Mouse (Mus musculus) G1E (cell line): ENCODE data around the gene Cuedc2. TPM values are rescaled to one million over a fixed set of nuclear protein-coding genes. Genes with fewer than 3 reads are reported as not detected.

Experiments used
- ATAC-seq: 2 replicates; pipeline ENCODE4 v1.8.0; 2016; ENCODE audit warnings: mild to moderate bottlenecking; ENCODE audit not compliant: insufficient number of reproducible peaks, poor library complexity, low FRiP score, severe bottlenecking; ENCODE audit errors: extremely low read depth
- DNase-seq: peaks from one replicate; pipeline ENCODE4 v3.0.0; 2012; ENCODE audit warnings: low spot score
- H3K27me3 ChIP-seq: 2 replicates; pipeline ENCODE4 v1.6.1; 2012; ENCODE audit warnings: mild to moderate bottlenecking, low read length, inconsistent platforms; ENCODE audit not compliant: insufficient read depth
- H3K36me3 ChIP-seq: replicated peaks from 2 replicates; pipeline ENCODE3; 2012; ENCODE audit warnings: mild to moderate bottlenecking, inconsistent platforms
- H3K4me1 ChIP-seq: 2 replicates; pipeline ENCODE4 v1.6.1; 2012; ENCODE audit warnings: low read depth, low read length, inconsistent platforms, mixed read lengths; ENCODE audit not compliant: insufficient read depth
- H3K4me3 ChIP-seq: 2 replicates; pipeline ENCODE4 v1.5.1; 2012; ENCODE audit warnings: low read depth, mild to moderate bottlenecking, inconsistent platforms, low read length, moderate library complexity, mixed read lengths
- H3K9me3 ChIP-seq: replicated peaks from 2 replicates; pipeline ENCODE4 v1.6.1; 2012; ENCODE audit warnings: inconsistent platforms
- CTCF ChIP-seq: IDR thresholded peaks from 2 replicates; pipeline ENCODE4 v1.5.1; 2012; ENCODE audit warnings: low read depth, low read length, inconsistent platforms, mixed read lengths
- GATA1 ChIP-seq: IDR thresholded peaks from 2 replicates; pipeline ENCODE4 v1.6.1; 2012; ENCODE audit warnings: borderline replicate concordance, low read length, inconsistent platforms, mixed read lengths
- GATA2 ChIP-seq: IDR thresholded peaks from 2 replicates; pipeline ENCODE4 v1.6.1; 2012; ENCODE audit warnings: low read depth, low read length, inconsistent platforms, borderline replicate concordance
- POLR2AphosphoS5 ChIP-seq: IDR thresholded peaks from 2 replicates; pipeline ENCODE4 v1.6.1; 2012; ENCODE audit warnings: low read depth, low read length, inconsistent platforms; ENCODE audit not compliant: insufficient replicate concordance
- TAL1 ChIP-seq: conservative IDR thresholded peaks from 2 replicates; pipeline ENCODE4 v1.6.1; 2012; ENCODE audit warnings: low read depth, low read length, inconsistent platforms, mixed read lengths
- polyA plus RNA-seq: library from polyadenylated mRNA; stranded (reverse); fragments of >175 nt; gene quantifications from 2 replicates; pipeline ENCODE4 v1.2.3, GENCODE M21; 2012
- total RNA-seq, 2 experiments: library from RNA; stranded (forward) in 1 of 2; stranded (reverse) in 1 of 2; fragments of 200-1000 nt in 1 of 2; fragments of >200 nt in 1 of 2; fragmentation: Nextera tagmentation in 1 of 2; gene quantifications; 2 replicates each; pipeline ENCODE4 v1.2.3; 2014 to 2017

The Cuedc2 gene
- total and polyA plus RNA-seq, 3 experiments: 39.2 to 147 (median 142) TPM

DNA sequence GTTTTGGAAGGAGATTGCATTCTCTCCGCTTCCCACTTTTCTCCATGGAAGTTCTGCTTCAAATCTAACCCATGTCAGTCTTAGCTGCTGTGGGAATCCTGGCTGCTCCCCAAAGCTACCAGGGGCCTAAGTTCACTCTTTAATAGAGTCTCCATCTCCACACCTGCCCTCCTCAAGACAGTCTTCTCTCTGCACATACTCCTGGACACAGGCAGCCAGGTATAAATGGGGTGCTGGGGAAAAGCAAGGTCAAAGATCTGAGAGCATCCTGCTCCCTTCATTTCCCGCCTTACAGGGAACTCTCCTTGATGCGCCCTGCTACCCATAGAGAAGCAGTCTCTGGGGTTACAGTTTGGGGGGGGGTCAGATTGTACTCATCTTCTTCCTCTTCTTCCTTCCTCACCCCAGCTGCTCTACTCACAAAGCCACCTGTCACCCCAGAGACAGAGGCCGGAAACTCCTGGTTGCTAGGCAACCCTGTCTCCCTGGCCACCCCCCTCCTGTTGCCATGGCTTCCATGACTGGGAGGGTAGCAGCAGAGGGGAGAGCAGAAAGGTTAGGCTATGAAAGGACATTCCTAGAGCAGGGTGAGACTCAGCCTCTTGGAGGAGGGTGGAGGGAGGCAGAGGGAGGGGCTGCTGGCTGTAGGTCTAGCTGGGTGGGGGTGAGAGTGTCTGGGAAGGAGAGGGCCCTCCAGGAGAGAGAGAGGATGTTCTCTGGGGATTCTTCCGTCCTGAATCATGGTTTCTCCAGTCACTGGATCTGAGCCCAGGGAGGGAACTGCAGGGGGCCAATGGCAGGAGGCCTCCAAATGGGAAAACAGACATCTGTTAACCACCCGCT, 17.2 kb downstream of the Cuedc2 start:
- DNase-seq (no peak), ATAC-seq (no peak)
- Histone ChIP-seq H3K27me3 (peaks cover 86% of the 10 kb centered on the region), H3K4me3 (no peak overlapping the region), H3K9me3 (peaks cover 11% of the 10 kb centered on the region), H3K4me1 (peaks cover 60% of the 10 kb centered on the region), H3K36me3 (no peaks in the 10 kb centered on the region)
- TF ChIP-seq POLR2AphosphoS5 (no peak), TAL1 (no peak), GATA1 (no peak), CTCF (no peak), GATA2 (no peak)

DNA sequence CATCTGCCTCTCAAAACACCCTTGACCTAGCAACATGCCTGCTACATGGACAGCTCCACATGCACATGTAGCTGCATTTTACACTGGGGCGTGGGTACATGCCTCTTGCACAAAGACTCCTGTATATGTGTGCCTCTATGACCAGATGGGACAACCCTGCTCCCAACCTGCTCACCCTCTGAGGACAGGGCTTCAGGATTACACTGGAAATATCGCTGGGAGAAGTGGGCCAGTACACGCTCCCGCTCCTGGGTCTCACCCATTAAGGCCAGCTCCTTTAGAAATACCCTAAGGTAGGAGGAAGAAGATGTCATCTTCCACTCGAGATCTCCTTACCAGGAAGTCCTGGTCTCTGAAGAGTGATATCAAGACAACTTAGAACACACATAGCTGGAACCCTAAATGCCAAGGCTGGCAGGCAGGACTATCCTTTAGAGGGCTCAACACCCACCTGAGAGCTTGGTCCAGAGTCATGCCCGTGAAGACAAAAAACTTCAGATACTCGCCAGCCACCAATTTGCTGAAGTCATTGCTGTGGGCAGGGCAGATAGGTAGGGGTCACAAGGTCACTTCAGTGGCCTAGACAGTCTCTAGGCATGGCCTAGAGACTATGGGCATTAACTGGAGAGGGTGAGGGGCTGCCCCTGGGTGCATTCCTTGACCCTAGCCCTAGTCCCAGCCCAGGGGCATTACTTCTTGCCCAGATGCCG, 18.3 kb downstream of the Cuedc2 start:
- Histone ChIP-seq H3K9me3 (peaks cover 11% of the 10 kb centered on the region), H3K36me3 (no peaks in the 10 kb centered on the region), H3K27me3 (peaks cover 80% of the 10 kb centered on the region), H3K4me3 (no peak overlapping the region), H3K4me1 (peaks cover 70% of the 10 kb centered on the region)
- no peak for TF ChIP-seq CTCF
- TF ChIP-seq POLR2AphosphoS5: no peak
- no peak for TF ChIP-seq TAL1
- TF ChIP-seq GATA1: no peak
- TF ChIP-seq GATA2: no peak
- no peak for ATAC-seq
- DNase-seq: no peak

DNA sequence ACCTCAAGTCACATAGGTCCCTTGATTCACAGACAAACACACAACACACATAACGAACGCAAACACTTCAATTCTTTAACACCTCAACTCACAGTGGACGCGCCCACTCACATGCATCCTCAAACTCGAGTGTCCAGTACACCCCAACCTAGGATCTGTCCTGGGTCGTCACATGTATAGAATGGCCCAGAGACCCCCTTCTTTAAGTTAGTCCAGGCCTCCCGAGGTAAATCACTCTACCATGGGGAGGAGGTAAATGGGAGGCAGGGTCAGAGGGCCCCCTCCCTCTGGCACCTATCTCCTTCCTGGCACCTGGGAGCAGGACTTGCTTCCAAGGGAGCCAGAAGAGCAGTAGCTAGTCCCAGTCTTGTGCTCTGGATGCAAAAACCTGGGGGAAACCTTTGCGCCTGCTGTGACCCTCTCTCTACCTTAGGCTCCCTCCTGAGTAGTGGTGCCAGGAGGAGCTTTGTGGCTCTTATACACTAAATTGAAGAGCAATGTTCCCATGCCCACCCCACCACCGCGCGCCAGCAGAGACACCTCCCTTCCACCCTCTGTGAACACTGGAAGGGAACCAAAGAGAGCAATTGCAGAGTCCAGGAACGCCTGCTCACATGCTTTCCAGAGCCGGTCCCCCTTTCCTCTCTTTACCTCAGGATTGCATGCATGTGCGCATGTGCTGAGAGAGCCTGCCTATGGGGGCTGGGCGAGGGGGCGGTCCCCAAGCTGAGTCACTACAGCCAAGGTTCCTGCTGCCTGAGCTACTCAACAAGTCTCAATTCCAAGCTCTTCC, 19.7 kb downstream of the Cuedc2 start:
- H3K9me3 ChIP-seq: peaks cover 11% of the 10 kb centered on the region
- H3K27me3 ChIP-seq: peaks cover 65% of the 10 kb centered on the region
- peaks cover 82% of the 10 kb centered on the region for H3K4me1 ChIP-seq
- TF ChIP-seq CTCF: no peak
- no peak for TF ChIP-seq GATA1
- TF ChIP-seq POLR2AphosphoS5: no peak
- no peak for TF ChIP-seq GATA2
- TF ChIP-seq TAL1: no peak
- no peak for ATAC-seq
- DNase-seq: peak; percentile 14
- peaks cover 4% of the 10 kb centered on the region for H3K36me3 ChIP-seq
- H3K4me3 ChIP-seq: no peak overlapping the region

DNA sequence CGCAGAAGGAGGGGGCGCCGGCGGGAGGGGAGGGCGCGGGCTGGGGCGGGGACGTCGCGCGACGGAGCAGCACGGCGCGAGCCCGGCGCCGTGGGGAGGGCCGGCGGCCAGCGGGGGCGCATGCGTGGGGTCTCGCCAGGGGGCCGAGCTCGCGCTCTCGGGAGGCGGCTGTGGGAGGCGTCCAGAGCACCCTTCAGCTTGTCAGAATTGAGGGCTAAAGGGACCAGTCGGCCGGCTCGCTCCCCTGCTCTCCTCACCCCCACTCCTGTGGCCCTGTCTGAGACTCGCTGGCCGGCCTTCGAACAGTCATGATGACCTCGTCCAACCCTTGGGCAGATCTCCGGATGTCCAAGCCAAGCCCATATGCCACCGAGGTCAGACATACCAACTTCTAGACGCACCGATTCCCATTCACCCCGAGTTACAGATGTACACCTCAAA, 20.5 kb downstream of the Cuedc2 start:
- peak; percentile 13 for DNase-seq
- no peak for ATAC-seq
- Histone ChIP-seq H3K4me1 (peaks cover 85% of the 10 kb centered on the region), H3K36me3 (peaks cover 11% of the 10 kb centered on the region), H3K4me3 (no peak overlapping the region), H3K27me3 (peaks cover 59% of the 10 kb centered on the region), H3K9me3 (peaks cover 11% of the 10 kb centered on the region)
- TF ChIP-seq CTCF (no peak), POLR2AphosphoS5 (no peak), TAL1 (no peak)

DNA sequence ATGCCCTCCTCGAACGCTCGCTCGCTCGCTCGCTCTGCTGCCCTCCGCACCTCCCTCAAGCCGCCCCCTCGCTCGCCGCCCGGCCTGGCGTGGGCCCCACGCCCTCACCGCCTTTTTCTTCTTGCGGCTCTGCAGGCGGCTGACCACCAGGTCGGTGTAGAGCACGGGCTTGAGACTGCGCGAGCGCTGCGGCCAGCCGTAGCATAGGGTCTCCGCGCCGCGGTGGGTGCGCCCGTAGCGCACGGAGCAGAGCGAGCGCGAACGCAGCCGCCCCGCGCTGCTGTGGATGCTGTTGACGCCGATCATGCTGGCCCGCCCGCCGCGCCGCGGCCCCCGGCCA, 21.0 kb downstream of the Cuedc2 start:
- Histone ChIP-seq H3K4me1 (peaks cover 85% of the 10 kb centered on the region), H3K36me3 (peaks cover 16% of the 10 kb centered on the region), H3K27me3 (peaks cover 53% of the 10 kb centered on the region), H3K4me3 (no peak overlapping the region; the same call in 1 of the 2 replicates), H3K9me3 (peaks cover 11% of the 10 kb centered on the region)
- DNase-seq (no peak), ATAC-seq (no peak)
- TF ChIP-seq GATA1: no peak
- no peak for TF ChIP-seq GATA2
- no peak for TF ChIP-seq CTCF
- no peak for TF ChIP-seq POLR2AphosphoS5
- TF ChIP-seq TAL1: no peak
